Mouse (Mus musculus): ENCODE results near the gene Pcp4l1.
"Not testable (repeated sequence)": the region's sequence is repeated elsewhere in the genome, so short reads cannot be mapped to it uniquely, and the experiment has no call there.

Gene Pcp4l1

GRCm38 (mm10) chr1:171189046-171189445, 7.0 kb downstream of the Pcp4l1 start:
- no peak for DNase-seq (ENCODE audit: low read depth, low spot score)

DNA sequence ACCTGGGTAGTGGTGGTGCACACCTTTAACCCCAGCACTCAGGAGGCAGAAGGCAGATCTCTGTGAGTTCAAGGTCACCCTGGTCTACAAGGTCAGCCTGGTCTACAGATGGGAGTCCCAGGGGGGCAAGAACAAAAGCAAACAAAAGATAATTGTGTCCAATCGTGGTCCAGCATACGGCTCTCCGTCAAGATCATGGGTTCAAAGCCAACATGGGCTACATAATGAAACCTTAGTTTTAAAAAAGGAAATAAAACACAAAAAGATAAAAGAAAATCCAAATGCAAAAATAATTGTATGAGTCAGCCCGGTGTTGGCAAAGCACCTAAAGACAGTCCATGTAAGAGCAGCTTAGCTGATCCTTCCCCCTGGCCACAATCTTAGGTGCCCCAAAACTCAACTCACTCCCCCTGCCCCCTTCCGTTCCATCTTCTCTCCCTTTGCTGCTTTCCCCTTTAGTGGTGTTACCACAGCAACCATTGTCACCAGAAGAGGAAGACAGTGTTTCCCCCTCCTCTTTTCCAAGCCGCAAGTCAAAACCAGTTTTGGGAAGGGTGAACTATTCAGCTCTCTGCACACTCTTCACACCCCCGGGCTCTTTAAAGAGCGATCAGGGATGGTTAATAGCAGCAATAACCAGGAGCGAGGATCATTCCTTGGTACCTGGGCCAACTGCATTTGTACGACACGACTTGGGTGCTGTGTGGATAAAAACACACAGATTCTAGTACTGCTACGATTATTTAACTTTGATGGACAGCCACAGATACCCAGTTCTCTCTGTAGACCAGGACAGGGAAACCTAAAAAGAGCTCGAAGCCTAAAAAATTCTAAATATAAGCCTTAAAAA, 8.0 kb downstream of the Pcp4l1 start:
- DNase-seq (ENCODE audit: low read depth, low spot score) = no peak

DNA sequence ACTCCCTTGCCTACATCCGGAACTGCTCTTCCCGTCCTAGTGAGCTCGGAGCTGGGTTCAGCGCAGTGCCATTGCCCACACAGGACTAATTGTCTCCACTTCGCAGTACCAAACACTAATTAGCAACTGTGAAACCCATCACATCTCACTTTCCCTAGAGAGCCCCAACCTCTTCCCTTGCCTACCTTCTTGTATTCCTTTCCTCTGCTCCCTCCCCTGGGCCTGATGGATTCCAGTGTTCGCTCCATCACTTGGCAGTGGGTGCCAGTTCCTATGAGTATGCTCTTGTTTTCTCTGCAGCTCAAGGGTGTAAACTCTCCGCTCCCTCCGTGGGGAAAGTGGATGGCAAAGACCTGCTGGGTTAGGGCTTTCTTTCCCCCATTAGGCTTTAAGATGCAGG, 10.4 kb downstream of the Pcp4l1 start:
- no peak for DNase-seq (ENCODE audit: low read depth, low spot score)

DNA sequence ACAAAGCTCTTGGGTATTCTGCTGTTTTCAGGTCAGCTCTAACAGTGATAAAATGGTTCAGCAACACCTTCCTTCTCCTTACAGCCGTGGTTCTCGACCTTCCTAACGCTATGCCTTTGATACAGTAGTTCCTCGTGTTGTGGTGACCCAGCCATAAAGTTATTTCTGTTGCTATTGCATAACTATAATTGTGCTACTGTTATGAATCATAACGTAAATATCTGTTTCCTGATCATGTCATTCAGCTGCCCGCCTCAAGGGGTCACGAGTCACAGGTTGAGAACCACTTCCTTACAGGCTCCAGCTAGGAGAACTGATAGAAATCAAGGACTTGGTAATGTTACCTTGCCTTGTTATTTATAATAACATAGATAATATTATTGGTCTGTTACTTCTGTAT, 11.8 kb downstream of the Pcp4l1 start:
- peak; percentile 69 for DNase-seq (ENCODE audit: low read depth, low spot score)

DNA sequence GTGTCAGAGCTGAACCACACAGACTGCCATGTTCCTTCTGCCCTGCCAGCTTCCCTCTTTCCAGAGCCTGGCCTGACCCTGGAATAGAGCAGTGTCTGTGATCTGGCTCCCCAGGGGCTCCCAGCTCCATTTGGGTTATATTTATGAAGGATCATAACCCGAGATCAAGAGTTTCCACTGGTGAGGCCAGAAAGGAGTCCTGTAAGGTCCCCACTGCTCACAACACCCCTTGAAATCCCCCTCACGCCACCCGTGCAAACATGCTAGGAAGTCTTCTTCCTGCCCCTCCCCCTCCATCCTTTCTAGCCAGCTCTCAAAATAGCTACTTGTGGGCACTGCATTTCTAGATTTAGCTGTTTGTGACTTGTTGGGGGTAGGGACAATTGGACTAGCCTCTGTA, 12.4 kb downstream of the Pcp4l1 start:
- peak; percentile 14 for DNase-seq (ENCODE audit: low read depth, low spot score)

DNA sequence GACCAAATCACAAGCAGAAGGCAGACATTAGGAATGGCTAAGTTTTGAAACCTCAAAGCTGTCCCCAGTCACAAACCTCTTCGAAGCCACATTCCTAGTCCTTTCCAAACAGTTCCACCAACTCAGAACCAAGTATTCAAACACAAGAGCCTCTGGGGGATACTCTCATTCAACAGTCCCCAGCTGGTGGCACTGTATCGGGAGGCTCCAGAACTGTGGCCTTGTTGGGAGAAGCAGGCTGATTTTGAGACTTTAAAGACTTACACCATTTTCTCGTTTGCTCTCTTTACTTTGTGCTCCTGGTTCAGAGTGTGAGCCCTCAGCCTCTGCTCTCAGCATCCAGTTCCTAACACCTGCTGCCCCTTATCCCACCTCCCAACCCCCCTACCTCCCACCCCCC, 13.0 kb downstream of the Pcp4l1 start:
- no peak for DNase-seq (ENCODE audit: low read depth, low spot score)

DNA sequence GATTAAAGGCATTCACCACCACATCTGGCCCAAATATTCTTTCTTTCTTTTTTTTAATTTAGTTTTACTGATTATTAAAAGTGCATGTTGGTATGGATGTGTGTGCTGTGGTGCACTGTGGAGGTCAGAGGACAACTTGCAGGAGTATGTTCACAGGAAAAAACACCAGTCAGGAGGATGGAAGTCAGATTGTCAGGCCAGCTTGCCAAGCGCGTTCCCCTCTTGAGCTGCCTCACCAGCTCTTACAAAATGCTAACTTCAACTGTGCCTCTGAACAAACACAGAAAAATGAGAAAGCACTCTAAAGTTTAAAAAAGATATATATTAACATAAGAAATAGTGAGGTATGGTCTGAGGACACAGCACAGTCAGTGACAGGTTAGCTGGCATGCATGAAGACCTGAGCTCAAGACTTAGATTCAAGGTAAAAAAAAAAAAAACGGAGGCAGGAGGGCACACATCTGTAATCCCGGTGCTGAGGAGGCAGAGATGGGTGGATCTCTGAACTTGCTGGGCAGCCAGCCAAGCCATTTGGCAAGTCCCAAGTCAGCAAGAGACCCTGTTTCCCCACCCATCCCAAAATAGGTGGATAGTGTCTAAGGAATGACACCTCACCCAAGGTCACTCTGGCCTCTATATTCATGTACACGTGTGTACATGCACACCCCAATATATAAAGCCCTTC, 16.4 kb downstream of the Pcp4l1 start:
- no peak for DNase-seq (ENCODE audit: low read depth, low spot score)

DNA sequence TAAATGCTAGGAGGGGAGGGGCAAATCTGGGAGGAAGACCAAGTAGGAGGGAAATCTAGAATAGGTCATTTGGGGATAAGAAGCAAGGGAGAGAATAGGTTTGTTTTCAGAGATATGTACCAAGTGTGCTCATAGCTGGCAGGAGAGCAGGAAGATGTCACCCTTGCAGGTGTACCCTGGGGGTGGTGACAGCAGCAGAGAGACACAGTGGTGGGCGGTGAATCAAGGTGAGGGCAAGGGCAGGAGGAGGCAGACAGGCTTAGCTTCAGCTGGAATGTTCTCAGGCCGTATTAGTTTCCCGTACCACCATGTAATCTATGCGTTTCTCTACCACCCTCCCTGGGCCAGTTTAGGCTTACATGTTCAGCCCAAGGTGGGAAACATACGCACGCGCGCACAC, 23.3 kb downstream of the Pcp4l1 start:
- no peak for DNase-seq (ENCODE audit: low read depth, low spot score)

GRCm38 (mm10) chr1:171171138-171171537, 24.9 kb downstream of the Pcp4l1 start:
- no peak for DNase-seq (ENCODE audit: low read depth, low spot score)

GRCm38 (mm10) chr1:171169913-171170312, 26.2 kb downstream of the Pcp4l1 start:
- no peak for DNase-seq (ENCODE audit: low read depth, low spot score)

DNA sequence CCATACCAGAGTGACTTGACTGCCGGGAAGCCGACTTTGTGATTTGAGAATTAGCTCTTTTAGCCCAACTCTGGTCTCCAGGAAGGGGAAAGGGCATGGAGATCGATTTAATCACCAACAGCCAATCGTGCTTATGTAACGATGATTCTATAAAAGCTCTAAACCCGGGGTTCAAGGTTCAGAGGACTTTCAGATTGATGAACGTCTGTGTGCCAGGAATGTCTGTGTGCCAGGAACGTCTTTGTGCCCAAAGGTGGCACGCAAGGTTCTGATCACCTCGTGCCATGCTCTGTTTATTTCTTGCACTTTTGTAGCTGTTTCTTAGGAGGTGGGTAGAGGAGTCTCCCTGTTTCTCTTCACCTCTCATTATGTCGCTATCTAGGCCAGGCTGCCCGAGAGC, 27.2 kb downstream of the Pcp4l1 start:
- DNase-seq (ENCODE audit: low read depth, low spot score) = no peak

GRCm38 (mm10) chr1:171165629-171166345, 30.3 kb downstream of the Pcp4l1 start:
- DNase-seq (ENCODE audit: low read depth, low spot score) = no peak

DNA sequence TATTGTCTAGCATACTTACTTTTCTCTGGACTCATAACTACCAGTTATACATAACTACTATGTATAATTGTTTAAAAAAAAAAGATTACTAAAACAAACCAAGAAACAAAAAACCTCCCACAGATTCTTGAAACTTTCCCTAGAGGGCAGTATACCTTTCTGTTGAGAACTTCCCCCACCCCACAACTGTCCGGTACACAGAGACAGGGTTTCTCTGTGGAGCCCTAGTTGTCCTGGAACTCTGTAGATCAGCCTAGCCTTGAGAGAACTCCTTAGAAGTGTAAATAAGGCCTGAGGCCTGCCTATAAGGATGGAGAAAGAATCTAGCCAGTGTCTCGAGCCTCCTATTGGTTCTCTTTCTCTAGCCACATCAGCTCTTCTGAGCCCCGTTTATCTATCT, 31.8 kb downstream of the Pcp4l1 start:
- DNase-seq (ENCODE audit: low read depth, low spot score) = peak; percentile 11

- no peak for DNase-seq (ENCODE audit: low read depth, low spot score)
Observed at GRCm38 (mm10) chr1:171162526-171162925, 33.5 kb downstream of the Pcp4l1 start.

GRCm38 (mm10) chr1:171159485-171159975, 36.5 kb downstream of the Pcp4l1 start:
- no peak for DNase-seq (ENCODE audit: low read depth, low spot score)

- no peak for DNase-seq (ENCODE audit: low read depth, low spot score)
Observed at GRCm38 (mm10) chr1:171157965-171158364, 38.1 kb downstream of the Pcp4l1 start.

DNA sequence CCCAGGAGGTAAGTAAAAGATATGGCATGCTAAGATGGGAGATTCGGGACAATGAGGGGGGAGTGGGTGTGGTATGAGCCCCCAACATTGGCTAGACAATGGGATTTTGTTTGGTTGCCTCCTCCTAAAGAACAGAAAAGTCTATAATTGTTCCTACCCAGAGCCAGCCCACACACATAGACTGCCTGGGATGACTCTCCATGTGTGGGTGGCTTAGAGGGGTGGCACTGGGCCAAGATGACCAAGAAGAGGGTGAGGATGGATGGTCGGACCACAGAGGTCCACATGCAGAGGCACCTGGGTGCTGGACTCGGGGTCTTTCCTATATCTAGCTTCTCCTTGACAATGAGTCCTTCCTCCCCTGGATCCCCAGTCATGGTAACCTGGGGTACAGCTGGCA, 39.4 kb downstream of the Pcp4l1 start:
- DNase-seq (ENCODE audit: low read depth, low spot score) = no peak

DNA sequence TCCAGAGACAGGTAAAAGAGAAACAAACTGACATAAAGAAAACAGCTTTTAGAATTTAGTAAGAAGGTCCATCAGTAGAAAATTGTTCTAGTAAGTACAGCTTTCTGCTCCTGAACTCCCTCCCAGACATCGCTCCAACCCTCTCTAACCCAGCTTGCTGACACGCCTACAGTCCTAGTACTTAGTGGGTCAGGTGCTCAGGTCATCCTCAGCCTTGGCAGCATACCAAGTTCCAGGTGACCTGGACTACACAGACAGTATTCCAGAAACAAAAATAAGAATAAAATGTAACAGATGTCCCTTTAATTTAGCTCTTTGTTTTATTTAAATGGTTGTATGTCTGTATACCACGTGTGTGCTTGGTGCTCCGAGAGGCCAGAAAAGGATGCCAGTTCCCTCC, 44.1 kb downstream of the Pcp4l1 start:
- no peak for DNase-seq (ENCODE audit: low read depth, low spot score)

DNA sequence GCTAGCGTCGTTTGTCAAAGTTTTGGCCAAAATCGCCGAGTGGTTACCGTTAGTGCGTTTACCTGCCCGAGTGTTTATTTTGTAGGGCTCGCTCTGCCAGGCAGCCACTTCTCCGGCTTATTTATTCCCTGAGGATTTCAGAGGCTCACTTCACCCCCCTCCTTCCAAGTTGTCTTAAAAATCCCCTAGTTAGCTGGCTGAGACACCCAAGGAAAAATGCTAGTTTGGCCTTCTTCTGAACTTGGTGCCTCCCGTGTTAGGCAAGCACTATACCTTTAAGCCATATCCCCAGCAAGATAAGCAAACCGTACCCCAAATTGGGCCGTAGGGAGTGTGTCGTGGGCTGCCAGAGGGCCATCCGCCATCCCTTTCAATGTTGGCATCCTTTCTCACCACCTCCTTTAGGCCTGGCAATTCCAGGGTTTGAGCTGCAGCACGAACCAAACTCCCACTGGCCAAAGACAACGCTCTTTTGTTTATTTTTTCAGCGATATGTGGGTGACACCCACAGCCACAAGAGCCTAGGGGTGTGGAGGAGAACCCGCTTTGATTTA, 45.2 kb downstream of the Pcp4l1 start:
- no peak for DNase-seq (ENCODE audit: low read depth, low spot score)

GRCm38 (mm10) chr1:171149974-171150760, 45.9 kb downstream of the Pcp4l1 start, which contains the start of the genes Sdhc and Mpz:
Gene Sdhc, minus strand, starts transcription at chr1:171150603.
Gene Mpz, plus strand, starts transcription at chr1:171150711.
- DNase-seq (ENCODE audit: low read depth, low spot score) = peak; percentile 98

DNA sequence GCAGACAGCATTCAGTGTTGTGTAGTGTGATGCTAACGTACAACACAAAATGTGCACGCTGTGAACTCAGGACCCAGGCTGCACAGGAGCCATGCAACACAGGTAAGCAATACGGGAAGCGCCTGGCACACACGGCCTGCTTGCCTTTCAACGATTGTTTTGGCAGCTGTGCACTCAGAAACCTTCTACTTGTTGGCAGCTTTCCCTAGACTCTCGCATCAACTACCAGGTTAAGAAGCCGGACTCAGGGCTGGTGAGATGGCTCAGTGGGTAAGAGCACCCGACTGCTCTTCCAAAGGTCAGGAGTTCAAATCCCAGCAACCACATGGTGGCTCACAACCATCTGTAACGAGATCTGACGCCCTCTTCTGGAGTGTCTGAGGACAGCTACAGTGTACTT, 53.1 kb downstream of the Pcp4l1 start:
- not testable (repeated sequence) for DNase-seq (ENCODE audit: low read depth, low spot score)

Measured in CD4-positive, CD25-positive, alpha-beta regulatory T cell, adult 2 months (primary cell).